Mouse (Mus musculus): ENCODE results near the gene Slc22a21. TPM values are rescaled to one million over a fixed set of nuclear protein-coding genes. Genes with fewer than 3 reads are reported as not detected.

Slc22a21 gene
- polyA plus RNA-seq, 1 experiment: not detected

DNA sequence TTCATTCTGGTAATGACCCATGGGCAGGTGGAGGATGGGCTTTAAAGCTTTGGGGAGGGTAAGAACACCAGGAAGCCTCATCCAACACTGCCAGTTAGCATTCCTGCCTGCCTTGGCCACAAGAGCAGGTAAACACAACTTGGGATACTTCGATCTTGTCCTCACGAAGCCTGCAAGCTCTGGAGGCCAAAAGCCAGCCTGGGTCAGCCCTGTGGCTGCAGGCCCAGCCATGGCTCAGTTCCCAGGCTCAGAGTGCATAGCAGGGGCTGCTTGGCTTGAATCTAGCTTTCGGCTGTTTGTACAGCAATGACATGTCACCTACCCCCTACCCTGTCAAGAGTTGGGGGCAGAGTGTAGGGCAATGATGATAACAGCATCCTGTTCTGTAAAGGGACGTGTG is 26.8 kb upstream of the Slc22a21 start:
- no peak for TF ChIP-seq GATA1 (IDR thresholded peaks at IDR 0.05; ENCODE audit: low read length)

DNA sequence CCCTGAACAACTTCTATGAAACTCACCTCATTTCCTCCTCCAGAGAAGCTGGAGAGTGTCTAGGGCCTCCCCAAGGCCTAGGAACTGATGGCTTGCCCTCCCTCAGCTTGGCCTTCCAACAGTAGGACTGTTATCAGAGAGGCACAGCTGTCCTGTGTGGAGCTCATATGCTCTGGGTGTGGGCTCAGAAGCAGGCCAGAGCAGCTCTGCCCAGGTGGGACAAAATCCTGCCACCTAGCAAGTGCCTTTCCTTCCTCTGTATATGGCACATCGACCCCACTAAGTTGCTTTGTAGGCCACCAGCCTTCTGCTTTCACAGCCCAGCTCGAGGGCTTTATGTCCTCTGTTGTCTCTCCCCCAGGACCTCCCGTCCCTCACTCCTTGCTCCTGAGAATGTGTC is 24.6 kb upstream of the Slc22a21 start:
- TF ChIP-seq GATA1 (IDR thresholded peaks at IDR 0.05; ENCODE audit: low read length): no peak

DNA sequence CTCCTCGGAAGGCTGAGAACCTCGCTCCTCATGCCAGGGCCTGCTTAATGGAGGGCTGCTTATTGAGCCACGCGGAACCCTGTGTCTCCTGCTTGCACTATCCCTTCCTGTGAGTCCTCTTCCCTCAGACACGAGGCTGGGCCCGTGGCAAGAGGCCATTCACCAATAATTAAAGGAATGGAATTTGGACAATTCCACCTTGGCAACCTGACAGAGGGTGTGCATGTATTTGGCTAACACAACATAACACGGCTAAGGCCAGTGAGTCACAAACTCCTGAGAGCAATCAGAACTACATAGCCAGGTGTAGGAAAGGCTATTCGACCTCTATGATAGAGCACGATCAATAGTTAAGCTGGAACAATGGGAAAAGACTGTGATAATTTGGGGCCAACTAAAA is 24.1 kb upstream of the Slc22a21 start:
- TF ChIP-seq GATA1 (IDR thresholded peaks at IDR 0.05; ENCODE audit: low read length): no peak

DNA sequence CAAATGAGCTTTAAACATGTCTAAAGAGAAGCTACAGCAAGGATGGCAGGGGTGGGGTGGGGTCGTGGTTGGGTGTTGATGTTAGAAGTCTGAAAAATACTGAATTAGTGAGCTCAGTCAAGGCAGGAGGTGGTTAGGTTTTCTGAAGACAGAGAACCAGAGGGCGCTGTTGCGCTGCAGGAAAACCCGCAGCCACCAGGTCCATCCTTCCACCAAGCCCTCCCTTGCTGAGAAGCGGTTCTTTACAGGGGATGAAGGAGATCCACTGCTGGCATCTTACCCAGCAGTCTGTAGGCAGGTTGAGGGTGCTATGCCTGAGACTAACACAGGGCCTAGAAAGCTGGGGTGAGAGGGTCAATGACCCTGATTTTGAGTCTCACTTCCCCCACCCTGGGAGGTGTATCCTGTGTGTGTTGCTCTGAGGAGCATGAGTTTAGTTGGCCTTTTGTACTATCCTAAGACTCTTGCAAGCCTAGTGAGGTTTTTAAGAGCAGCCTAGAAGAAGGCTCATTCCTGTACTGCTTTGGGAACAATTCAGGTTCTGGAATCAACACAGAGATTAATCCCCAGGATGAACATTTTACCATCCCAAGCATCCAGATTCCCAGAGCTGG is 22.1 kb upstream of the Slc22a21 start:
- TF ChIP-seq GATA1 (IDR thresholded peaks at IDR 0.05; ENCODE audit: low read length): no peak

DNA sequence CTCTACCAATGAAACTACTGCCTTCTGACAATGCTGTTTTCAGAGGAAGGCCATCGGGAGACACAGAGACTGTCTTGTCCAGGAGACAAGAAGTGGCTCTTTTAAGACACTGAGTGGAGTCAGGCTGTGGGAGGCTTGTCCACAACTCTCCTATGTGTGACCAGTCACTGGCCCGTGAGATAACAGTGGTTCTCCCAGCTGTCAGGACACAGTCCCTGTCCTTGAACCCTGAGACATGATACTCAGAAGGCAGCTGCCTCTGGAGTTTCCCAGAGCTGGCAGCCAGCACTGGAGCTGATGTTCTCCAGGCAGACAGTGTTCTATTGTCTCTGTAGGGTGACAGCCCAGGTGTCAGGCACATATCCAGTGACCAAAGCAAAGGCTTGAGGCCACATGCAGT is 17.5 kb upstream of the Slc22a21 start:
- no peak for TF ChIP-seq GATA1 (IDR thresholded peaks at IDR 0.05; ENCODE audit: low read length)

DNA sequence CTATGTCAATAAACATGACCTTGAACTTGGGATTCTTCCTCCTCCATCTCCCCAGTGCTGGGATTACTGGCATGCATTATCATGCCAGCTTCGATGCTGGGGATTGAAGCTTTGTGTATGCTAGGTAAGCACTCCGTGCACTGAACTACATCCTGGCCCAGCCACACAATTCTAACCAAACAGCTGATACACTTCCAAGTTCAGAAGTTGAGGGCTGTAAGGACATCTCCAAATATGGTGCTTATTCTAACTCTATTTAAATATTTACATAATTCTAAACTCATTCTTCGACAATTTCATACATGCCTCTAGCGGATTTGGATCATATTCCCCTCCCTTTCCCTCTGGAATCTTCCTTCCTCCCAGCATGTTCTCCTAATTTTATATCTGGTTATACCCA is 12.1 kb upstream of the Slc22a21 start:
- no peak for TF ChIP-seq GATA1 (IDR thresholded peaks at IDR 0.05; ENCODE audit: low read length)

DNA sequence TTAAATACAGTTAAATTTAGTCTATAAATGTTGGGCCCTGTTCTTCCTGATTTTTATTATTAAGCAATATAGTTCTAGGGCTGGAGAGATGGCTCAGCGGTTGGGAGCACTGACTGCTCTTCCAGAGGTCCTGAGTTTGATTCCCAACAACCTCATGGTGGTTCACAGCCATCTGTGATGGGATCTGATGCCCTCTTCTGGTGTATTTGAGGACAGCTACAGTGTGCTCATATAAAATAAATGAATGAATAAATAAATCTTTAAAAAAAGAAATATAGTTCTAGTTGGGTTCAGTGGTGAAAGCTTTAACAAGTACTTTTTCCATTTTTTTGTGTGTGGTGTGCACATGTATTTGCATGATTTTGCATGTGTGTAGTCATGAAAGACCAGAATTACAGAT is 9.1 kb upstream of the Slc22a21 start:
- no peak for TF ChIP-seq GATA1 (IDR thresholded peaks at IDR 0.05; ENCODE audit: low read length)

DNA sequence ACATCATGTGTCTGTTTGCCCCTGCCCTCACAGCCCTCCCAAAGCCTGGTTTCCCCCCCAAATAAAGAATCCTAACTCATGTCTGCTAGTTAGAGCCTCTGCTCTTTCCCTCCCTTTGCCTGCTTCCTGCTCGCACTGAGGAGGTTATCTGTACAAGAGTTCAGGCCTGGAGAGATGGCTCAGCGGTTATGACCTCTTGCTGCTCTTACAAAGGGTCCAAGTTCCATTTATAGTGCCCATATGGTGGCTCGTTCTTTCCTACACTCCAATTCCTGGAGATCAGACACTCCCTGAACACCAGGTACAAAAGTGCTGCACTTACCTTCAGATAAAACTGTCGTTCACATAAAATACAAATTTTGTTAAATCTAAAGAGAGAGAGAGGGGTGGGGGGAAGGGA is 7.9 kb upstream of the Slc22a21 start:
- TF ChIP-seq GATA1 (IDR thresholded peaks at IDR 0.05; ENCODE audit: low read length): no peak

DNA sequence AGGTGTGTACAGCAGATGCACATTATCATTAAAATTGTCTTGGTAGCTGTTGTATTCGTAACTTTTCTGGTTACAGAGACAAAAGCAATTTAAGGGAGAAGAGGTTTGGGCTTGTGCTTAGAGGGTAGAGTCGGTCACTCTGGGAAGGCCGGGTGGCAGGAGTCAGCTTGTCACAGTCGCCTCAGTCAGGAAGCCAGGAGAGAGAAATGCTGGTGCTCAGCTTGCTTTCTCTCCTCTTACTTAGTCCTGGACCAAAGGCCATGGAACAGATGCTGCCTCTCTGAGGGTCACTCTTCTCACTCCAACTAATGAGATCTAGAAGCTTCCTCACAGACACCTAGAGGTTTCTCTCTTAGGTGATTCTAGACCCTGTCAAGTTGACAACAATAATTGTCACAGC is 1.3 kb upstream of the Slc22a21 start:
- no peak for TF ChIP-seq GATA1 (IDR thresholded peaks at IDR 0.05; ENCODE audit: low read length)

DNA sequence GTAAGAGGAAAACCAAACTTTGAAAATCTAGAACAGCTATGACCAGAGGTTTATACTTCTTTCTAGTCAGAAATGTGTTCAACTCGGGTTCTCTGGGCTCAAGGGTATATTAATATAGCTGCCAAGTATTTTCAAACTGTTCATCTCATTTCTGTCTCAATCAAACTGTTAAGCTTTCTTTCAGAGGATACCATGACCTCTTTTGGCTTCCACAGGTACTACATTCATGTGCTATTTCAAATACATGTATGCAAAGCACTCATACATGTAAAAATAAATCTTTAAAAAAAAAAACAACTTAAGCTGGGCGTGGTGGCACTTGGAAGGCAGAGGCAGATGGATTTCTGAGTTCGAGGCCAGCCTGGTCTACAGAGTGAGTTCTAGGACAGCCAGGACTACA is 2.5 kb downstream of the Slc22a21 start:
- no peak for TF ChIP-seq GATA1 (IDR thresholded peaks at IDR 0.05; ENCODE audit: low read length)

DNA sequence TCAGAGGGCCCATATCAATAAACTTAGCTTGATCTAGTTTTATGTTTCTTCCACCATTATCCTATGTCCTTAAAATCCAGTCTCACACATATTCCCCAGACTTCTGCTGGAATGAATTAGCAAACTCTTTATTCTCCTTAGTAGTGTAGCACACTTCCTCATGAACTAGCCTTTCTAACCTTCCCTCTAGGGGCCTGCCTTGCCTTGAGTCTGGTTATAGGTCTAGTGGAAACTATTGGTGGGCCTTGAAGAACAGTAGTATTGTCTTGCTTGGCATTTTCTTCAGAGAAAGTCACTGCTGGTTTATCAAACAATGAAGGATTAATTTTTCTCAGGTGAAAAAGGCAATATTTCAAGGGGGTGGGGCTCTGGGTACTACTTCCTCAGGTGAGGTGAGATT is 4.6 kb downstream of the Slc22a21 start:
- no peak for TF ChIP-seq GATA1 (IDR thresholded peaks at IDR 0.05; ENCODE audit: low read length)

DNA sequence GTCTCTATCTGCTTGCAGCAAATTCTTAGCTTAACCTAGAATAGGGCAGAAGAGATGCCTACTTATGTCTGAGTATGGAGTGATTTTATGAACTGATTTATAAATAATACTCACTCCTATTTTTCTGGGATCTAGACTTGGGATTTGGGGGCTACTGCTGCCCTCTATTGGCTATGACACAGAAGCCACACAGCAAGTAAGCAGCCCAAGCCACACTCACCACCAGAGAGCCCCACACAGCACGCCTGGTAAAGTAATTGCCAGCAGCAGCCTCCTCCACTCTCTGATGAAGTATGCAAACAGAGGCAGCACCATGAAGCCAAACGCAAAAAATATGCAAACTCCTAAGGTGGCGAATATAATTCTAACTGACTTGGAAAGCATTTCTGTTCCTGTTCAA is 21.1 kb downstream of the Slc22a21 start:
- no peak for TF ChIP-seq GATA1 (IDR thresholded peaks at IDR 0.05; ENCODE audit: low read length)

DNA sequence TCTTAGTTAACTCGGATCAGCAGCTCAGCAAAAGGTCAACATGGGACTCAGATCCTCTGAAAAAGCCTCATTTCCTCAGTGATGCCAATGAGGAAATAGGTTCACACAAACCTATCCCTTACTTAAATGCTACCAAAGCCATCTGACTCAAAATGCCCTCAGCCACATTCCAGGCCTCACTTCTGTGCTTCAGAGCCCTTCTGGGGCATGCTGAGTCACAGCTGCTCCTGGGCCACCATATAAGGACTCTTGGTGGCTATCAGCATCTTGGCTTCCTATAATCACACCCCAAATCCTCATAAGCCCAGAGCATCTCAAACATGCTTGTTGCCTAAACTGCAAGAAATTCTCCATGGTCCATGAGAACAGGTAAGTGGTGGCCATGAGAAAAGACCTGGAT is 23.5 kb downstream of the Slc22a21 start:
- TF ChIP-seq GATA1 (IDR thresholded peaks at IDR 0.05; ENCODE audit: low read length): no peak

DNA sequence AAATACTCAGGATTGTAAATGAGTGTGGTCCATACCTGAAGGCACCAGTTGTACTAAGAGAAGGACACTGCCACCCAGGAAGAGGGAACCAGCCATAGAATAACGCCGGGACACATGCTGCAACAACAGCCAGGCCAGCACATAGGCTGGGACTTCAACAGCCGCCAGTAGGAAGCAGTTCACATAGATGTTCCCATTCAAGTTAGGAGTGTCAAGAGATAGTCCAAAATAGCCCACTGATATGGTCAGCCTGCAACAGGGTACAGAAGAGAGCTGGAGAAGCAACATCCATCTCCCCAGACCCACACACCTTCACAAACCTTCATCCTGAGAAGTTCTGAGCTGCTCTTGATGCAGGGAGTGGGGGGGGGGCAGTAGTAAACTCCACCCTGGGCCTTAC is 25.5 kb downstream of the Slc22a21 start:
- no peak for TF ChIP-seq GATA1 (IDR thresholded peaks at IDR 0.05; ENCODE audit: low read length)

DNA sequence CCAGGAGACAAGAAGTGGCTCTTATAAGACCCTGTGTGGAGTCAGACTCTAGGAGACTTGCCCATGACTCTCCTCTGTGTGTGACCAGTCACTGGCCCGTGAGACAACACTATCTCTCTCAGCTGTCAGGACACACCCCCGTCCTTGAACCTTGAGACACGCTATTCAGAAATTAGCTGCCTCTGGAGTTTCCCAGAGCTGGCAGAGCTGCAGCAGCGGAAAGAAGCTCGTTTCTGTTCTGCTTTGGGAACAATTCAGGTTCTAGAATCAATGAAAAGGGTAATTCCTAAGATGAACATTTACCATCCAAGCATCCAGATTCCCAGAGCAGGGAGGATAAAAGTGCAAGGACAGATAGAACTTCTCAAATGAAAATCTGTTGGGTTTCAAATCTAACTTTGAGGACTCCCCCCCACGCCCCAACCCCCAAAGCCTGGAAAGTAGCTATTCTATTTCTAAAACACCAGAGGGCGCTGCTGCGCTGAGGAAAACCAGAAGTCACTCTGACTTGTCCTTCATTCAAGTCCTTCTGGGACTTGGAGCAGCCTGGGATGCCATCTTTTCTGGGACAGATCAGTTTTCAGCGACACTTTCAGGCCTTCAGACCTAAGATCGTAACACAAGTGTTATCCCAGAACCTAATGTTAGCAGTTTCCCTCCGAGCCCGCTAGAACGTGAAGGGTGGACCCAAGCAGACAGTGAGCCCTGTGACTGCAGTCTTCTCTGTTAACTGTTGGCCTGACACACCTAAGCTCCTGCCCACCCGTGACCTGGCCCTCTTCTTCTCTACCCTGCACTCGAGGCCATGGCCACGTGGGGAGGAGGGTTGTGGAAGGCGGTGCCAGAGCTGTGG is 48.8 kb downstream of the Slc22a21 start:
- no peak for TF ChIP-seq GATA1 (IDR thresholded peaks at IDR 0.05; ENCODE audit: low read length)

DNA sequence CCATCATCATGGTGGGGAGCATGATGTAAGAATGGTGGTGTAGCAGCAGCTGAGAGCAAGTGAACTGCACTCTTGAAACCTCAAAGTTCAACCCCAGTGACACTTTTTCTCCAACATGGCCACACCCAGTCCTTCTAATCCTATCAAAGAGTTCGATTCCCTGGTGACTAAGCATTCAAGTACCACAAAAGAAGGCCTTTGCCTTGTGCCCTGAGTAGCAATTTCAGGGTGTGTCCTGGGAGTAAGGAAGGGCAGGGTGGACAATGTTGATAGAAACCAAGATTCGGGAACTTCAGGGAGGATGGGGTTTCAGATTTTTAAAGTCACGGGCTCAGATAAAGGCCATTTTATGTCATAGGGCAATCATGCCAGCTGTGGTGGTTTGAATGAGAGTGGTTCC is 50.4 kb downstream of the Slc22a21 start:
- TF ChIP-seq GATA1 (IDR thresholded peaks at IDR 0.05; ENCODE audit: low read length): no peak

DNA sequence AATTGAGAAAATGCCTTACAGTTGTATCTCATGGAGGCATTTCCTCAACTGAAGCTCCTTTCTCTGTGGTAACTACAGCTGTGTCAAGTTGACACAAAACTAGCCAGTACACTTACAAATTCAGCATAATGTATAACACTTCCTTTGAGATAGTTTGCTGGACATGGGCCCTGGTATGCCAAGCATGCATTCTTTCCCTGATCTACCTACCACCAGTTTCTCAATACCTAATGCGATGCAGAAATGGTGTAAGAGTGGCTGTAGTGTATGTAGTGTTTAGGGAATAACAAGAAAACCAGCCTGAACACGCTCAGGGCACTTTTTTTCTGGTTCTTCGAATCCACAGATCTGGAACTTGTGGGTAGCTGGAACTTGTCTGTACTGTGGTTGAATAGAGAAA is 51.5 kb downstream of the Slc22a21 start:
- TF ChIP-seq GATA1 (IDR thresholded peaks at IDR 0.05; ENCODE audit: low read length): no peak

All from G1E-ER4 (cell line).